Mouse (Mus musculus) common myeloid progenitor, adult 5-6 weeks (primary cell): ENCODE results near the gene Sfr1. TPM values are rescaled to one million over a fixed set of nuclear protein-coding genes. Genes with fewer than 3 reads are reported as not detected.
A peak's percentile ranks its signal among the peaks of the same experiment; 100 is the strongest.

Experiments used
- ATAC-seq: replicated peaks from 2 replicates; pipeline ENCODE4 v1.8.0; 2016; ENCODE audit warnings: low read depth, mild to moderate bottlenecking, moderate TSS enrichment, inconsistent platforms; ENCODE audit not compliant: poor library complexity, severe bottlenecking
- total RNA-seq: library from RNA; stranded (forward); fragments of 200-1000, 187-1606 nt; gene quantifications from 2 replicates; pipeline ENCODE4 v1.2.3, GENCODE M21; 2017

The Sfr1 gene
- 182 and 208 TPM in 2 replicates for total RNA-seq

DNA sequence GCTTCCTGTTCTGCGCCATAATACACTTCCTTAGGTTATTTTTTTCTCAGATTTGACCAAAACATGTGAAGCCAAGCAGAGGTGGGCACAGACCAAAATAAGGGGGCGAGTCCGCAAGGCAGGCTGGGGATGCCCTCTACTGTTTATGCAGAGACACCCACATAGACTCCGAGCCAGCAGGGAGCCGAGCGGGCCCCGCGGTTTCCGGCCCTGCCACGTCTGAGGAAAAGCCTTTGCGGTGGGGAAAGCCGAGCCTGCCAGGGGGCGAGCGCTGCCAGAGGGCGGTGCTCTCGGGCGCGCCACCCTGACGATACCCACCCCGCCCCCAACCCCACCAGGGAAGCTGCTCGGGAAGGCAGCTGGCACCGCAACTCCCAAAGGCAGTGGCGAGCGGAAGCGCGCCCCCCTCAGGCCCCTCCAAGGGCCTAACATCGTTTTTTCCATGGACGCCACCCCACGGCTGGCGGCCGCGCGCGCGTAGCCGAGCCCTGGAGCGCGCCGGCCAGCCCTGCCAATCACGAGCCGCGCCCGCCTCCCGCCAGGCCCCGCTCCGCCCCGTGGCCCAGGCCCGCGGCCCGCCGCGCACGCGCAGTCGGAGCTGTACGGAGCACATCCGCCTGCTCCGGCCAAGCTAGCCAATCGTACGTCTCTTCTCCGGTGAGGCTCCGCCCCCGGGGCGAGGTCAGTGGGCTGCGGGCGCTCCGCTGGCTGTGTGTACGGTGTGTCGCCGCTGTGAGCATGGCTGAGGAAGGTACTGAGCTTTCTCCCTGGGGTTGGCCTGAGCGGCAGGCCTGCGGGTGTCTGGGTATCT is at the start of gene Sfr1:
Sfr1 (plus strand) TSS at position 612 of the 811 bp plus-strand sequence.
- ATAC-seq = peak; percentile 87

DNA sequence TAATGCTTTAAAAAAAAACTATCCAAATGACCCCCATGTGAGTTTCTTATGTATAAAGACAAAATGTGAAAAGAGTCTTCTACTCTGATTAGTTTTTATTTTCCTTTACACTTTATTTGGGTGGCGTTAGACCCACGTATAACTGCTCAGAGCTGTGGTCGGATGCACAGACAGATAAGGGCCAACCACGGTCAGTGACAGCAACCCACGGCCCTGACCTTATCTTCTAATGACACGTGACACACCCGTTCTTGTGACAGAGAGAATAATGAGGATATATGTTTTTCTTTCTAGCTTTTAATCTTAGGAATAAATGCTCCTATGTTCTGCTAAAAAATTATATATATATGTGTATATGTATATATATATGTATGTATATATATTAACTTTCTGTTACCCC is 41.9 kb upstream of the Sfr1 start:
- peak; percentile 55 for ATAC-seq

DNA sequence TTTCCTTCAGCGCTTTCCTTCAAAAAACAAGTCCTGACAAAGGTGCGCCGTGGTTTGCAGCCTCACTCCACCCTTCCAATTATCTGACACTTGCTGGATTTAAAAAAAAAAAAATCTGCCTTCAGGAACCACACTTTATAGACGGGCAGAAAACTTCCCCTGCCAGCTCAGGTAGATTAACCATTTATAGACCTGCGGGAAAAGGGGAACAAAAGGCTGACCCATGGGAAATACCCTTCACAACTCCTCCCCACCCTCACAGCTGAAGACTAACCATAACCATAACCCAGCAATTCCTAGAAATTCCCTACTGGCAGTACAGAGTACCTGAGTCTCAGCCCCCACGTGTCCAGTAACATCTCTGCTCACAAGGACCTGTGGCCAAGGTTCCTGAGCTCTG is 39.5 kb upstream of the Sfr1 start, which contains the start of gene Col17a1:
Col17a1 (minus strand) TSS at position 101 of the 400 bp plus-strand sequence.
- no peak for ATAC-seq

DNA sequence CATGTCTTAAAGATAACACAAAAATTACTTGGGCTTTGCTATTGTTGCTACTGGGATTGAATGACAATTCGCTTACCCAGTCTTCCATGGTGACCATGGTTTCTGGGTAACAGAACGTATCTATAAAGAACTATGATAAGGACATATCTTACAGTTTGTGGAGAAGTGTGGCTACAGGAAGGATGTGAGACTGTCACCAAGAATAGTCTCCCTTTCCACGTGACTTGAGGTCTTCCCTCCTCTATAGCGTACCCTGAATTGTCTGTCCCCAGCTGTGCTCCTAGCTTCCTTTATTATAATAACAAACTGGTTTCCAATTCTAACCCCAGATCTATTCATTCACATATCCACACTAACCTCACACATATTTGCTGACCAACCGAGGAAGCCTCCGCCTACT is 35.8 kb upstream of the Sfr1 start:
- ATAC-seq = peak; percentile 66

DNA sequence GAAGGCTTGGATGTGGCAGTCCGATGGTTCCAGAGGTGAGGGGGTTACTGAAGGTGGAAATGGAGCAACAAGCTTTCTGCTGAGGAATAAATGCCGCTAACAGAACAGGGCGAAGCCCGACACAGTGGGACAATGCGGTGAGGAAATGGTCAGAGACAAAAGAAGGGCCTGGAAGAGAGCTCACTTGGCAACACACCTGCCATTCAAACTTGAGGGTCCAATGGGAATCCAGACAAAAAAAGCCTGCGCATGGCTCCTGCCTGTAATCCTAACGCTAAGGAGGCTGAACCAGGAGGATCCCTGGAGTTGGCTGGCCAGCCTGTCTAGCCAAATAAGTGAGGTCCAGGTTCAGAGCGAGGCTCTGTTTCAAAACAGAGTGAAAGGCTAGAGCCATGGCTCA is 35.1 kb upstream of the Sfr1 start:
- ATAC-seq = no peak

DNA sequence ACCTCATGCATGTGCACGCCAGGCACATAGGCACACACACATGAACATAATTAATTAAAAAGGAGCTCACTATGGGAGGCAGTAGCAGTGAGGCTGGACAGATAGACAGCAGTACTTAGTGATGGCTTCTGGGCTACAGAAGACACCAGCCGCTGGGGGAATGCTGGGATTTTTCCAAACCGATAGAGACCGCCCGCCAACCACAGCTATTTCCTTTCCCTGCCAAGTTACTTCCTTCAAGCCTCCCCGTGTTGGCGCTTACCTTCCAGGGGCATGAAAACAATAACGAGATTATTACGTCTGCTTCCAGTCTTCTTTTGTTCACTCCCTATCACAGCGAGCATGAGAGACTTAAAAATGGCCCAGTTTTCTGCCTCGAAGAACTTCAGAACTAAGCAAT is 34.4 kb upstream of the Sfr1 start:
- peak; percentile 63 for ATAC-seq

DNA sequence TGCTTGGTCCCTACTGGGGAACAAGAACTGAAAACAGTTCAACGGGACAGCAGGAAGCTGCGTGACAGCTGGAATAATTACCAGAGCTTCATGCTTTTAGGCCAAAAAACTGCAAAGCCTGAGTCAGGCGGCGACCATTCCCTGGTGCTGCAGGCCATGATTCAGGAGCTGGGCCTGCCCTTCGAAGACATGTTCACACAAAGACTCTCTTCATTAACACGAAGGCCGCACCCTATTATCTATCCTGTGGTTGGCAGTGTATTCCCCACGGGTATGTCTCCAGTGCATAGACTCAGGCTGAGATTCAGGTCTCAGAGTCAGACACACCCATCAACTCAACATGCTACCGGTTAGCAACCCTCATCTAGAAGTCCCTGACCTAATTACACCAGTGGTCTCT is 33.2 kb upstream of the Sfr1 start:
- no peak for ATAC-seq

DNA sequence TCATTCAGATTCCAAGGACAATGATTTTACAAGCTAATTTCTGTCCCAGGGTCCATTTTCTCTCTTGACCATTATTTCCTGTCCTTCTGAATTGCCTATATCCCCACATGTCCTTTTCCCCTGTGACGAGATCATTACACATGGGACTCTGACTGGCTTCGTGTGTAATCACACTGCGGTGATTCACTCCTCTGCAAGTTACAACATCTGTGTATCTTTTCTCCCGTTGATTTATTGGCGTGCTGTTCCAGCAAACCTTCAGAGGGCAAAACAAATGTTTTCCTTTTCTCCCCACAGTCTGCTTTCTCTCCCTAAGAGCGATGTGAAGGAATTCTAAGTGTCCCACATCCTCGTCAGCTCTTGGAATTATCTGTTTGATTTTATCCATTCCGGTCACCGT is 31.7 kb upstream of the Sfr1 start:
- ATAC-seq = no peak

DNA sequence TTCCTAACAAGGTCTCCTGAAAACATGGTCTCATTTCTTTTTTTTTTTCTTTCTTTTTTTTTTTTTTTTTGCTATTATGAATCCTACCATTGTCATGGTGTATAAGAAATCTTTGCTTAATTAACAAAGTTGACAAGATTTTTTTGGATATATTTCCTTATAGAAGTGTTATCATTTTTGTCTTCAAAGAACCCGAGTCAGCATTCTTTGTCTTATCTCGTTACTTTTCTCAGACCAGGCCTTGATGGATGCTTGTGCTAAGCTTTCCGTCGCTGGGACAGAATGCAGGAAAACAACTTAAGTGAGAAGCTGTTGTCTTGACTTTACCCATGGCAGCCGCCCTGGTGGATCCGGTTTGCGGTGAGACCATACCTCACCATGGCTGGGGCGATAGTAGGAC is 31.0 kb upstream of the Sfr1 start:
- no peak for ATAC-seq

DNA sequence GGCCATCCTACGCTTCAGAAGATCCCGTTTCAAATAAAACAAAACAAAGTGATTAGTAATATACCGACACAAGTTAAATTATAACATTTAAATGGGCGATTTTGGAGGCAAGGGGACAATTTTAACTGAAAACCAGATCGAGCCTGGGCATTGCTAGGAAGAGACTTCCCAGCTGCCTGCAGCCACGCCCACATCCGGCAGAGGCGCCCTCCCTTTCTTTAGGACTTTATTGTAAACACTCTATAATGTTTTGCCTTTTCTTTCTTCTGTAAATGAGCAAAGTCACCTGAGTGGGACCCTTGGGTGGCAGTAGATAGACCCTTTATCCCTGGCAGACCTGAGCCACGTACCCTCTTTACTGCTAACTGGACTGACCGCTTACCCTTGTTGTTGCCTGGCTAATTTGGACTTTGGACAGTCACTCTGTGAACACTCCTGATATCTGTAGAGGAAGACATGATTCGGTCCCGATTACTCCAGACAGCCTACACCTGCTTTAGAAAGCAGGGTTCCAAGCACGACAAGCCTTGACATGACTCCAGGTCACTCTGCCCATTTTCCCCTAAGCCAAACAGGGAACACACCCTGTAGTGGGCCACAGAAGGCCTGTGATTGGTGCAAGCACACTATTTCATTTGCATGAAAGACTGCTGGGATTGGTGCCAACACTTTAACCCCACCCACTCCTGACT is 26.3 kb upstream of the Sfr1 start:
- no peak for ATAC-seq

DNA sequence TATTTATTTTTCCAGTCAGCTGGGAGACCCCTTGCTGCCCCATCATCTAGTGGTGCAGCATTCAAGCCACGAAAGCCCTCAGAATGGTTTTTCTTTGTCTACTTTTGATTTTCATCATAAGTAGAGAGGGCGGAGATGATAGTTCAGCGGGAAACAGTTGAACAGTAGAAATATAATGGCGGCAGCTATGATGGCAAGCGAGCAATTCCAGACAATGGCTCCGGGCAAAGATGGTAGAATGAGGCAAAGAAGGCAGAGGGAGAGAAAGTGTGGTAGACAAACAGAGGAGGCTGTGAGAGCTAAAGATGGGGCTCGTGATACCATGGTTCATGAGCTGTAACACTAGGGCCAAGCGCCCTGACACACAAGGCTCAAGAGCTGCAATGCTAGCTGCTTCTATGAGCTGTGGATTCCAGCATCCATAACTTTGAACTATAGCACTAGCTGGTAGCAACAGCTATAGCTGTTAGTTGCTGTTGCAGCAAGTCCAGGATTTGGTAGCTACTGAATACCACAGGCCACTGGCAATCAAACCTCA is 25.6 kb upstream of the Sfr1 start:
- ATAC-seq = no peak

DNA sequence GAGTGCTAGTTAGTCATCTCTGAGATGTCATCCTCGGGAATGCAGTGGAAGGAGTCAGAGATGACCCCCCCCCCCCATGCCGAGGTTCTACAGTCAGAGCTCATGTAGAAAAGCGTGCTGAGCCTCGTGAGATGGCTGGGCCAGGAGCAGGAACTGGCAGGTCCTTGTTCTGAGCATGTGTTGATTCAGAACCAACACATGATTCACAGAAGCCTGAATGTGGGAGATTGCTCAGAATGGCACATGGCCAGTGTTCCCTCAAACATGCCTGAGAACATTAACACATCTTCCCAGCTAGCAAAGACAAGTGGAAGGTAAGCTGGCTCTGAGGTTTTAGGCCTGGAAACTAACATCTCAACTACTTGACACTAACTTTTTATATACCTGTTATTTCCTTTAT is 21.1 kb upstream of the Sfr1 start:
- no peak for ATAC-seq

DNA sequence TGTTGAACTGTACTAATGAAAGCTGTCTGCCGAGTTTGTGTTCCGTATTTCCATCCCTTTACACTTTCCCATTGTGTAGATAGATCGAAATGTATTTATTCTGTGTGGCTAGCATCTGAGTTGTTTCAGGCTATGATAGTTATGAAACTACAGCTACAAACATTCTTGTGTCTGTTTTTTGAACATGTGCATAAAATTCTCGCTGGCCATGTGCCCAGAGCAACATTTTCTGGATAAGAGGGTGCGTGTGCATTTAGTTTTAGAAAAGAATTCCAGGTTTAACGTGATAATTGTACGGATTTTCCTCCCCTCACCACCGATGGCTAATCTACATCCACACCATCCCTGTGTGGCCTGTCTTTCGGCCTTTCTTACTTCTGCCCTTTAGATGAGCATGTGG is 18.0 kb upstream of the Sfr1 start:
- no peak for ATAC-seq

DNA sequence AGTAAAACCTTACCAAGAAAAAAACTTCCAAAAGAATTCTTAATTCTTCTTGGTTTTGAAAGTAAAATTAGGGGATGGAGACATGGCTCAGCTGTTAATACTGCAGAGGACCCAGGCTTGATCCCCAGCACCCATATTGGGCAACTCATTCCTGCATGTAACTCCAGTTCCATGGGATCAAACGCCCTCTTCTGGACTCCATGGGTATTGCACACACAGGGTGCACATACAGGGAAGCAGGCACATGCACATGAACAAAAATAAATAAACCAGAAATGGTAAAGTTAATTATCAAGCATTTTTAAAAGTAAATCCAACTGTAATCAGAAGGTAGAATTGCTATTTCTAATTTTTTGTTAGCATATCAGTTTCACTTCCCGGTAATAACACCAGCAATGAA is 15.3 kb upstream of the Sfr1 start:
- no peak for ATAC-seq

DNA sequence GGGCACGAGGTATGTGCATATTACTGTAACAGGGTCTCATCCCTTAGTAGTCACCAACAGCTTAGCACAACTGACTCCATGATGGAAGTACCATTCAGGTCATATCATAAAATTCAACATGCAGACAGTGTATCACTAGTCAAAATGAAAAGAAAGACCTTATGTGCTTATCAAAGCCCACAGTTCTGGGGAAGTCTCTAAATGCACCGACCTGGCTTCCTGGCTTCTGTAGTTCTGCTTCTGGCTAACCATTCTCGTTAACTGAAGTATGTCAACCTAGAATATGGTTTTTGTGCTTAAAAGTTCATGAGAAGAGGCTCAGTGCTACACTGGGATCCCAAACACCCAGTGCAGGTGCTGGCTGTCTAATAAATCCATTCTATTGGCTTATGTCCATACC is 12.3 kb upstream of the Sfr1 start:
- no peak for ATAC-seq

DNA sequence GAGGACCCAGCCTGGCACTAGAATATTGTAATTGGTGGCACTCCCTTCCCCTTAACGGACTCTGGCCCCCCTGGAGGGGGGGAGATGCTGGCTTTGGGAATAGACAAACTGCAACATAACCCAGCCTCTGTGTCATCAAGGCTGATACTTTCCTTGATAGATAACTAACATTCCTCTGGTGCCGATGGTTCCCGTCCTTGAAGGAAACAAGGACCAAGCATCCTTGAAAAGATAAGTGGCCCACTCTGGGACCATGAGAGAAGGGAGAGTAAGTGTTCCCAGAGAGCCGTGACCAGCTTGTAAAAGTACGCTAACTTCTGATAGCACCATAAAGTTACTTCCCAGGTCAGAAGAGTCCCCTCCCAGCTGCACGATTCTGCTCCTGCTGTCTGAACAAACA is 9.0 kb upstream of the Sfr1 start:
- no peak for ATAC-seq

DNA sequence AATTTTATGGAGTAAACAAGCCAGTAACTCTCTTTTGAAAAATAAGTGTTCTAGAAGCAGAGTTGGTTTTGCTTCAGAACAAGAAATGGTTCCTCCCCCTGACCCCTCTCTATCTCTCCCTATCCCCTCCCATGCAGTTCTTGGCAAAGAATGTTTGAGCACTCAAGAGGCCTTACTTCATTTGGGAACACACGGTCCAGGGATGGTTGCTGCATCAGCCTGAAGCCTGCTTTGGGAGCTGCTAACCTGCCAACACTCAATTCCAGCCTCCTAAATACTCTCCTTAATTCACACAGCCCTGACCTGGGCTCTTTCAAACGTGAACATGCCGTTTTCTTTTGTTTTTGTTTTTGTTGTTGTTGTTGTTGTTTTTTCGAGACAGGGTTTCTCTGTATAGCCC is 6.6 kb upstream of the Sfr1 start:
- ATAC-seq = no peak

DNA sequence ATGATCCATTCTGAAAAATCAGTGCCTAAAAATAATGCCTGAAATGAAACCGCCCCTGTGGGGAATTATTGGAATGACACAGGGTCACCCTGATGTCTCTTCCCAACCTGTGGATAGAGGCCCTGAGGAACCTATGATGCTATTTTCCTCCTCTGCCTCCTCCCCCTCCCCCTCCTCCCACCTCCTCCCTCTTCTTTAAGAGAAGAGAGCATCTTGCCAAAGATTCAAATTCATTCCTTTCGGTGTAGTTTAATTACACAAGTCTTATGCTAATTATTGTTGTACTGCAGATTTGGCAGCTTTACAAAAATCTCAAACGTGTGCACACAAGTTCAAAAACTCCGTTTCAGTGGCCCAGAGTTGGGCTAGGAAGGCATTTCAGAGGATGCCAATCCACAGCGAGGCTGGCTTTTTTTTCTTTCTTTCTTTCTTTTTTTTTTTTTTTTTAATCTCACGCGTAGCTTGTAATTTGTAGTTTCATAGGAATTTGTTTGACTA is 5.8 kb upstream of the Sfr1 start:
- ATAC-seq = no peak

DNA sequence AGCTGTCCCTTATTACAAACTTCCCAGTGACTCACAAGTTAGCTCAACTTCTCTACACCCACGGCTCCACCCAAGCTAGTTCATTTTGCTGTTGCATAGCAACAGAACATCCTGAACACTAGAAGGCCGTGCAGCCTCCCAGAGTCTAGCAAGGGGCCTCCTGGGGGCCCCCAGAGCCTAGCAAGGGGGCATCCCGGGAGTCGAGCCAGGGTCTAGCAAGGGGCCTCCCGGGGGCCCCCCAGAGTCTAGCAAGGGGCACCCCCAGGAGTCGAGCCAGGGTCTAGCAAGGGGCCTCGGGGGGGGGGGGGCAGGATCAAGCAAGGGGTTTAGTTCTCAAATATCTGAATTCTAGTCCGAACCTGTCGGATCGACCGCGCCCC is 801 bp upstream of the Sfr1 start:
- ATAC-seq = peak; percentile 52

DNA sequence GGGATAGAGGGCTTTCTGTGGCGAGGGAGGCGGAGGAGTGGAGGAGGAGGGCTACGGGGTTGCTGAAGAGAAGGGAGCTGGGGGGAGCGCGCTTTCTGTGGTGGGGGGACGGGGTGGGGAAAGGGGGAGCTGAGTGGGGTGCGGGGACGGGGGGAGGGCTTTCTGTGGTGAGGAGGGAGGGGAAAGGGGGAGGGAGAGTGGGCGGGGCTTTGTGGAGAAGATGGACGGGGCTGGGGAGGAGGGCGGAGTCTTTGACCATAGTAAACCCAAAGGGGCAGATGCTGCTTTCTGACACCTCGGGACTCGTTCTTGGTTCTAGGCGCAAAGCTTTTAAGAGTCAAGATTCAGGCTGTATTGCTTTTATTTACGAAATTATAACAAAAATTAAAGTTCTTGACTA is 449 bp downstream of the Sfr1 start:
- peak; percentile 20 for ATAC-seq

DNA sequence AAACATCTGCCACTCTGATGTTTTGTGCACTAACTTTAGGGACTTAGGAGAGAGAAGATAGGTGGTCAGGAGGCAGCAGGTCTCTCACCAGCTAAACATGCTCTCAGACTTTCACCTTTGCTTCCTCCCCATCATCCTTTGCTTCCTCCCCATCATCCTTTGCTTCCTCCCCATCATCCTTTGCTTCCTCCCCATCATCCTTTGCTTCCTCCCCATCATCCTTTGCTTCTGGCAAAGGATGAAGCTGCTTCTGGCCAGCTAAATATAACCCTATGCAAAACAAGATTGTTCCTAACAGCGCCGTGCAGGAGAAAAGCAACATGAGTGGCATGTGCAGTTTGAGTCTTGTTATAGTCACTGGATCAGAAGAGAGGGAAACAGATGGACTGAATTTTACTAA is 15.6 kb downstream of the Sfr1 start:
- ATAC-seq = no peak
